9 mouse cellular contexts compared by ENCODE assay signal in the genomic region with DNA sequence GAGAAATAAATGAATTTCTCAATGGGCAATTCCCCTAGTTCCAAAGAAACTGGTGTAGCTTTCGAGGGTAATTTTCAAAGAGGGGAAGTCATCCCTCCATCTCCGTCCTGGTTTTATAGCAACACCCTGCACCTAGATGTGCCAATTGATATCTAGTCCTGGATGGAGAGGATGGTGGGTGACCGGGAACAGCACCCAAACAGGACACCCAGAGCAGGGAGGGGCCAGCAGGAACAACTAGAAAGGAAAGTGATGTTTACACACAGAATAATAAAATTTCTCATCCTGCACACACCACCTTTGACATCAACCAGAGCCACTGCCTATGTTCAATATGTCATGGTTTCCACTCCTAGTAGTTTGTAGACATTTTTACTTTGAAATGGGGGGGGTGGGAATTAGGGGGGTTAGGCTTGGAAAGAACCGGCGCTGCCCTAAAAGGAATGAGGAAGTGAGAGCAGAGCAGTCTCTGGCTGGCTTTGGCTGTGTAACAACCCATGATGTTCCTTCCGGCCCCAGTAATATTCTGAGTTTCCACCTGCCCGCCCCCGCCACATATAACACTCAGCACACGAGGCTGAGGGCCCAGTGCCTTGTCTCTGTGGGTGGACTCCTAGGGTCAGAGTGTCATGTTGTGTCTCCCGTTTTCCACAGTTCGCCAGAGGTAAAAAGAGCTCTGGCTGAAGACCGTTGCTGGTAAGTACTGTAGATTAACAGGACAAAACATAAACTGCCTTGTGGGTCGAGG. TPM values are rescaled to one million over a fixed set of nuclear protein-coding genes. Genes with fewer than 3 reads are reported as not detected.
DNase-seq lines count a peak whose midpoint lies in the region; ATAC-seq and TF ChIP-seq lines count a peak whose summit lies in the region.
"Had no signal": no experiment of that assay in that cellular context is flagged by ENCODE, and none has a peak within 500 bp of the region (broad histone marks: within the 10 kb centered on the region; RNA-seq: fewer than 3 reads in every experiment).

A gene (plus strand): TSS at position 588 of the 748 bp plus-strand sequence.

- H3K36me3 ChIP-seq in CH12.LX (replicated peaks in 1 of 2; ENCODE audit: control insufficient read depth in 1 of 2, insufficient read depth in 1 of 2, low read length in 1 of 2) = peaks cover 18 to 33% of the 10 kb centered on the region in 2 experiments
- H3K36me3 ChIP-seq in liver, postnatal 0 days (replicated peaks; ENCODE audit: insufficient read depth, low read length) = no peaks in the 10 kb centered on the region

- H3K4me2 ChIP-seq in CH12.LX (ENCODE audit: insufficient read depth, low read depth, poor library complexity, severe bottlenecking) = peak within 1 kb of the TSS; percentile 58
- peak within 1 kb of the TSS; percentile 55 for H3K4me2 ChIP-seq in liver, postnatal 0 days (ENCODE audit: low read depth, low read length)

- 25% methylated on average over 13 of the region's 13 CpGs for WGBS in liver, postnatal 0 days (ENCODE audit: insufficient replicate concordance)

- DNase-seq in gastrocnemius, adult 2 months = no peak
- no peak for DNase-seq in gastrocnemius, postnatal 10 days
- peak; percentile 90 for DNase-seq in CH12.LX (ENCODE audit: extremely low read depth)
- DNase-seq in liver, postnatal 0 days = peak; percentile 46
- DNase-seq in spleen, adult 18-20 months = peak; percentile 64 to 68
- DNase-seq in left cerebral cortex, adult 9 months (ENCODE audit: low spot score in 2 of 2) = no peak
- no peak for DNase-seq in gastrocnemius, adult 8-10 months (ENCODE audit: low spot score in 2 of 2)
- DNase-seq in gastrocnemius, postnatal 36 days = no peak
- DNase-seq: cerebellum, adult 2 months had no signal

- peaks cover 12 to 32% of the 10 kb centered on the region in 2 experiments for H3K4me1 ChIP-seq in CH12.LX (ENCODE audit: control insufficient read depth in 1 of 2, insufficient read depth in 2 of 2)
- no peaks in the 10 kb centered on the region for H3K4me1 ChIP-seq in liver, postnatal 0 days (ENCODE audit: insufficient read depth)

- in situ Hi-C loops in CH12.LX (cut with MboI; ENCODE audit: low pct_ligation_motif_present, low pct_unique_long_range_greater_than_20kb, low sequenced_read_pairs) = loop anchor here (5.0 kb wide), 1 partner anchor 58 kb away; no protein-coding TSS in a partner anchor

- peak within 1 kb of the TSS; percentile 51 for H3K4me3 ChIP-seq in gastrocnemius, adult 2 months
- peak within 1 kb of the TSS; percentile 60 to 73 (median 62) for H3K4me3 ChIP-seq in CH12.LX (replicated peaks in 1 of 3; ENCODE audit: low read depth in 2 of 3, low read length in 2 of 3, poor library complexity in 1 of 3)
- H3K4me3 ChIP-seq in liver, postnatal 0 days (ENCODE audit: low read depth, low read length) = peak within 1 kb of the TSS; percentile 32

- peaks cover 2% of the 10 kb centered on the region for H3K79me2 ChIP-seq in CH12.LX (replicated peaks; ENCODE audit: control insufficient read depth, extremely low read depth, insufficient read depth, poor library complexity, severe bottlenecking)

- ATAC-seq in liver, postnatal 0 days = peak; percentile 60; the same call in 1 of the 2 replicates

- TF ChIP-seq RAD21 in CH12.LX (IDR thresholded peaks at IDR 0.05; ENCODE audit: low read depth, low read length) = no peak

- H3K27me3 ChIP-seq in CH12.LX (replicated peaks) = no peaks in the 10 kb centered on the region
- no peaks in the 10 kb centered on the region for H3K27me3 ChIP-seq in liver, postnatal 0 days (ENCODE audit: insufficient read depth, low read length)

- TF ChIP-seq POLR2A in CH12.LX (IDR thresholded peaks at IDR 0.05; ENCODE audit: low read depth, low read length) = peak; percentile 94

- no peaks in the 10 kb centered on the region for H3K9me3 ChIP-seq in CH12.LX (replicated peaks; ENCODE audit: low read length)
- no peaks in the 10 kb centered on the region for H3K9me3 ChIP-seq in liver, postnatal 0 days (ENCODE audit: low read length)

- TF ChIP-seq EP300 in CH12.LX (IDR thresholded peaks at IDR 0.05; ENCODE audit: low read length) = peak; percentile 92
- no peak for TF ChIP-seq EP300 in liver, postnatal 0 days (IDR thresholded peaks at IDR 0.05; ENCODE audit: low read depth)

- H3K9ac ChIP-seq in CH12.LX (ENCODE audit: insufficient read depth, low read depth) = peak within 1 kb of the TSS; percentile 52
- peak within 1 kb of the TSS; percentile 30 for H3K9ac ChIP-seq in liver, postnatal 0 days (replicated peaks)

- intact Hi-C loops in gastrocnemius, adult 2 months (cut with DNase I) = no loop called here
- intact Hi-C loops in gastrocnemius, postnatal 36 days (cut with DNase I) = no loop called here

- dilution Hi-C loops in CH12.LX (cut with MboI; ENCODE audit: extremely low pct_ligation_motif_present, extremely low pct_unique_long_range_greater_than_20kb, low sequenced_read_pairs) = no loop called here

- H3K27ac ChIP-seq in gastrocnemius, adult 2 months = peak within 1 kb of the TSS; percentile 40; the same call in 1 of the 2 replicates
- peak within 1 kb of the TSS; percentile 25; the same call in 1 of the 2 replicates for H3K27ac ChIP-seq in CH12.LX (ENCODE audit: insufficient read depth, low read depth)
- H3K27ac ChIP-seq in liver, postnatal 0 days (ENCODE audit: low read depth) = peak within 1 kb of the TSS; percentile 60

- TF ChIP-seq CTCF in gastrocnemius, adult 2 months (IDR thresholded peaks at IDR 0.05) = no peak
- TF ChIP-seq CTCF in CH12.LX (conservative IDR thresholded peaks at IDR 0.05 in 1 of 2, IDR thresholded peaks at IDR 0.05 in 1 of 2; ENCODE audit: low read depth in 2 of 2, low read length in 2 of 2) = no peak
- TF ChIP-seq CTCF in liver, postnatal 0 days (IDR thresholded peaks at IDR 0.05; ENCODE audit: low read depth) = no peak

TF ChIP-seq in CH12.LX, 34 proteins besides CTCF, POLR2A, EP300 and RAD21 (continues in another document):
- TF ChIP-seq MYC (IDR thresholded peaks at IDR 0.05; ENCODE audit: low read depth, low read length) = peak; percentile 92; the same call in 1 of the 2 replicates
- TF ChIP-seq BHLHE40 (IDR thresholded peaks at IDR 0.05; ENCODE audit: low read depth, low read length) = peak; percentile 79
- TF ChIP-seq TCF12 (IDR thresholded peaks at IDR 0.05; ENCODE audit: low read depth, low read length) = peak; percentile 90
- 0 out of 2 replicates have a peak, but pooled peaks have one; percentile 10 for TF ChIP-seq CHD1 (IDR thresholded peaks at IDR 0.05; ENCODE audit: low read depth, low read length)
- peak; percentile 92 for TF ChIP-seq MXI1 (IDR thresholded peaks at IDR 0.05; ENCODE audit: low read depth, low read length)
- TF ChIP-seq MEF2A (IDR thresholded peaks at IDR 0.05; ENCODE audit: borderline replicate concordance, low read depth, low read length) = peak; percentile 81; the same call in 1 of the 2 replicates
- TF ChIP-seq CHD2 (IDR thresholded peaks at IDR 0.05; ENCODE audit: low read length) = peak; percentile 38; the same call in 1 of the 2 replicates
- TF ChIP-seq ZNF384 (IDR thresholded peaks at IDR 0.05; ENCODE audit: low read depth, low read length) = no peak
- no peak; the same call in 1 of the 2 replicates for TF ChIP-seq UBTF (IDR thresholded peaks at IDR 0.05; ENCODE audit: low read depth, low read length)
- TF ChIP-seq GABPA (IDR thresholded peaks at IDR 0.05; ENCODE audit: insufficient replicate concordance, low read depth, low read length) = no peak
- no peak for TF ChIP-seq SMC3 (IDR thresholded peaks at IDR 0.05; ENCODE audit: low read depth, low read length)
- no peak for TF ChIP-seq MAFK (IDR thresholded peaks at IDR 0.05; ENCODE audit: insufficient replicate concordance, low read length)
- TF ChIP-seq JUN (IDR thresholded peaks at IDR 0.05; ENCODE audit: insufficient read depth, low read depth, low read length) = peak; percentile 34; the same call in 1 of the 2 replicates
- TF ChIP-seq USF1 (IDR thresholded peaks at IDR 0.05; ENCODE audit: low read depth, low read length) = no peak
- peak; percentile 87 for TF ChIP-seq NELFE (IDR thresholded peaks at IDR 0.05; ENCODE audit: low read depth, low read length)
- 0 out of 2 replicates have a peak, but pooled peaks have one; percentile 4 for TF ChIP-seq NRF1 (IDR thresholded peaks at IDR 0.05; ENCODE audit: low read depth, low read length)
- TF ChIP-seq MAX (IDR thresholded peaks at IDR 0.05; ENCODE audit: low read length) = peak; percentile 76; the same call in 1 of the 2 replicates
- TF ChIP-seq KAT2A (IDR thresholded peaks at IDR 0.05; ENCODE audit: insufficient replicate concordance, low read length) = no peak
- peak; percentile 81 for TF ChIP-seq ELF1 (IDR thresholded peaks at IDR 0.05; ENCODE audit: low read depth, low read length)
- peak; percentile 68 for TF ChIP-seq HCFC1 (IDR thresholded peaks at IDR 0.05; ENCODE audit: low read depth, low read length)
- TF ChIP-seq MAZ (IDR thresholded peaks at IDR 0.05; ENCODE audit: low read depth, low read length) = peak; percentile 66; the same call in 1 of the 2 replicates
- TF ChIP-seq ETS1 (conservative IDR thresholded peaks at IDR 0.05; ENCODE audit: low read depth, low read length) = peak; percentile 82
- peak; percentile 96 for TF ChIP-seq IRF4 (IDR thresholded peaks at IDR 0.05; ENCODE audit: low read depth, low read length)
- TF ChIP-seq JUND (conservative IDR thresholded peaks at IDR 0.05; ENCODE audit: low read depth, low read length) = no peak
- TF ChIP-seq POLR2AphosphoS2 (IDR thresholded peaks at IDR 0.05; ENCODE audit: low read depth, low read length) = peak; percentile 37; the same call in 1 of the 2 replicates
- peak; percentile 88 for TF ChIP-seq SIN3A (IDR thresholded peaks at IDR 0.05; ENCODE audit: low read length)
- TF ChIP-seq E2F4 (IDR thresholded peaks at IDR 0.05; ENCODE audit: insufficient replicate concordance, low read depth, low read length) = no peak
- TF ChIP-seq USF2 (conservative IDR thresholded peaks at IDR 0.05; ENCODE audit: low read depth, low read length) = no peak
- TF ChIP-seq RCOR1 (conservative IDR thresholded peaks at IDR 0.05; ENCODE audit: low read depth, low read length) = no peak
- peak; percentile 63; the same call in 1 of the 2 replicates for TF ChIP-seq ZMIZ1 (IDR thresholded peaks at IDR 0.05; ENCODE audit: low read depth, low read length)
- TF ChIP-seq PAX5 (IDR thresholded peaks at IDR 0.05; ENCODE audit: low read length) = no peak

RNA-seq across cellular contexts. Expression of the gene that starts here (rescaled TPM):
- 1 to 10 TPM; 2.3 to 2.4 TPM for total RNA-seq in gastrocnemius, adult 2 months (2021)
- total RNA-seq in gastrocnemius, postnatal 10 days (2021) = 1 to 10 TPM; 1.4 to 1.5 TPM
- total RNA-seq in CH12.LX (2012; rRNA removed) = 16.3 and 16.4 TPM in 2 replicates
- total RNA-seq in CH12.LX (2014; rRNA removed) = 18.5 and 20.9 TPM in 2 replicates
- 12.9 and 14.2 TPM in 2 replicates for polyA plus RNA-seq in CH12.LX (2012; ENCODE audit: insufficient read length, low read depth)
- 1.5 TPM in 2 replicates for polyA plus RNA-seq in liver, postnatal 0 days (2015; fragmentation: Nextera tagmentation; extraction: Ambion mirVana)
- 1 to 10 TPM; 1.9 to 2.4 (median 2.1) TPM for total RNA-seq in gastrocnemius, adult 8-10 months (2022)
- 1 to 10 TPM; 1.9 to 2.2 TPM for total RNA-seq in gastrocnemius, postnatal 36 days (2021)

Comparison
In these comparisons a context has a peak if more than half of its experiments do, and no peak if none do; other contexts are left out.
1. RNA of the gene that starts here (total RNA-seq): 16.3 to 20.9 TPM in CH12.LX; 2.3 to 2.4 TPM in gastrocnemius, adult 2 months, 1.9 to 2.4 TPM in gastrocnemius, adult 8-10 months, 1.9 to 2.2 TPM in gastrocnemius, postnatal 36 days and 1.4 to 1.5 TPM in gastrocnemius, postnatal 10 days; every median in the first group is over 4 times any median in the second.
2. DNase-seq: peak in CH12.LX (single experiment), liver, postnatal 0 days (single experiment) and spleen, adult 18-20 months (2 of 2); none in gastrocnemius, adult 2 months (single experiment), gastrocnemius, postnatal 10 days (single experiment), left cerebral cortex, adult 9 months (0 of 2), gastrocnemius, adult 8-10 months (0 of 2) and gastrocnemius, postnatal 36 days (0 of 2).
3. Peak in every context shown above with its lines, with median percentiles within 50 percentile points of each other: H3K27ac ChIP-seq and H3K4me3 ChIP-seq.